Comparison of ENCODE assay signal across 8 mouse cellular contexts in genomic region chr8:123213118-123213772, GRCm38 (mm10). TPM values are rescaled to one million over a fixed set of nuclear protein-coding genes. Genes with fewer than 3 reads are reported as not detected.
DNase-seq lines count a peak whose midpoint lies in the region; ATAC-seq and TF ChIP-seq lines count a peak whose summit lies in the region.

No protein-coding gene starts in this region.

- TF ChIP-seq CTCF in lung, embryonic 14.5 days (IDR thresholded peaks at IDR 0.05; ENCODE audit: low read depth), result no peak

- peaks cover 18% of the 10 kb centered on the region for H3K36me3 ChIP-seq in lung, embryonic 14.5 days (ENCODE audit: insufficient read depth)
- peaks cover 2% of the 10 kb centered on the region; the same call in 1 of the 2 replicates for H3K36me3 ChIP-seq in forebrain, embryonic 11.5 days (ENCODE audit: control insufficient read depth, insufficient read depth, low read length)
- peaks cover 7% of the 10 kb centered on the region for H3K36me3 ChIP-seq in limb, embryonic 11.5 days (ENCODE audit: control insufficient read depth, insufficient read depth, low read length)
- peaks cover 18% of the 10 kb centered on the region for H3K36me3 ChIP-seq in neural tube, embryonic 15.5 days

- H3K4me3 ChIP-seq in lung, embryonic 14.5 days (ENCODE audit: low read depth, low read length), result peak overlapping the region; percentile 93
- peak overlapping the region; percentile 94 for H3K4me3 ChIP-seq in forebrain, embryonic 11.5 days (ENCODE audit: low read depth, low read length)
- H3K4me3 ChIP-seq in limb, embryonic 11.5 days (ENCODE audit: low read depth, low read length), result peak overlapping the region; percentile 79
- H3K4me3 ChIP-seq in neural tube, embryonic 15.5 days (replicated peaks), result peak overlapping the region; percentile 94

- H3K4me1 ChIP-seq in lung, embryonic 14.5 days (ENCODE audit: insufficient read depth), result 0 out of 2 replicates have a peak, but pooled peaks cover 4% of the 10 kb centered on the region
- peaks cover 13% of the 10 kb centered on the region; the same call in 1 of the 2 replicates for H3K4me1 ChIP-seq in forebrain, embryonic 11.5 days (replicated peaks; ENCODE audit: control insufficient read depth, insufficient read depth, low read length)
- peaks cover 10% of the 10 kb centered on the region; the same call in 1 of the 2 replicates for H3K4me1 ChIP-seq in limb, embryonic 11.5 days (ENCODE audit: control insufficient read depth, insufficient read depth, low read length)
- peaks cover 30% of the 10 kb centered on the region for H3K4me1 ChIP-seq in neural tube, embryonic 15.5 days

- no peak; the same call in 1 of the 2 replicates for ATAC-seq in lung, embryonic 14.5 days (ENCODE audit: insufficient read depth)
- ATAC-seq in forebrain, embryonic 11.5 days (replicated peaks; ENCODE audit: low FRiP score), result no peak; the same call in 1 of the 2 replicates
- ATAC-seq in limb, embryonic 11.5 days (ENCODE audit: insufficient number of reproducible peaks, low FRiP score, low TSS enrichment, low read depth), result 0 out of 2 replicates have a peak, but pooled peaks have one; percentile 16
- peak; percentile 16 for ATAC-seq in neural tube, embryonic 15.5 days (ENCODE audit: low FRiP score)

- no peaks in the 10 kb centered on the region for H3K27me3 ChIP-seq in lung, embryonic 14.5 days (ENCODE audit: insufficient read depth, low read length)
- no peaks in the 10 kb centered on the region for H3K27me3 ChIP-seq in forebrain, embryonic 11.5 days (ENCODE audit: control insufficient read depth, insufficient read depth, low read length)
- no peaks in the 10 kb centered on the region for H3K27me3 ChIP-seq in limb, embryonic 11.5 days (ENCODE audit: control insufficient read depth, insufficient read depth, low read length)
- no peaks in the 10 kb centered on the region for H3K27me3 ChIP-seq in neural tube, embryonic 15.5 days (replicated peaks)

- no peaks in the 10 kb centered on the region for H3K9me3 ChIP-seq in lung, embryonic 14.5 days (ENCODE audit: low read depth, low read length)
- H3K9me3 ChIP-seq in forebrain, embryonic 11.5 days (ENCODE audit: control insufficient read depth, low read length), result no peaks in the 10 kb centered on the region
- no peaks in the 10 kb centered on the region for H3K9me3 ChIP-seq in limb, embryonic 11.5 days (ENCODE audit: control insufficient read depth, low read length)
- H3K9me3 ChIP-seq in neural tube, embryonic 15.5 days (replicated peaks), result no peaks in the 10 kb centered on the region

- H3K4me2 ChIP-seq in lung, embryonic 14.5 days, result peak overlapping the region; percentile 96
- H3K4me2 ChIP-seq in forebrain, embryonic 11.5 days (ENCODE audit: low read depth, low read length, severe bottlenecking), result peak overlapping the region; percentile 94
- H3K4me2 ChIP-seq in limb, embryonic 11.5 days (ENCODE audit: low read depth, severe bottlenecking), result peak overlapping the region; percentile 90
- H3K4me2 ChIP-seq in neural tube, embryonic 15.5 days, result peak overlapping the region; percentile 91

- H3K9ac ChIP-seq in lung, embryonic 14.5 days, result peak overlapping the region; percentile 97
- peak overlapping the region; percentile 54 for H3K9ac ChIP-seq in forebrain, embryonic 11.5 days (ENCODE audit: low read length)
- H3K9ac ChIP-seq in limb, embryonic 11.5 days (ENCODE audit: low read length), result peak overlapping the region; percentile 58
- peak overlapping the region; percentile 99 for H3K9ac ChIP-seq in neural tube, embryonic 15.5 days (replicated peaks)

- WGBS in lung, embryonic 14.5 days, result 10% methylated on average over 22 of the region's 22 CpGs
- 24% methylated on average over 22 of the region's 22 CpGs for WGBS in forebrain, embryonic 11.5 days
- WGBS in limb, embryonic 11.5 days, result 14% methylated on average over 22 of the region's 22 CpGs
- 20% methylated on average over 22 of the region's 22 CpGs for WGBS in neural tube, embryonic 15.5 days

- peak overlapping the region; percentile 46; the same call in 1 of the 2 replicates for H3K27ac ChIP-seq in lung, embryonic 14.5 days (ENCODE audit: low read depth)
- H3K27ac ChIP-seq in forebrain, embryonic 11.5 days (ENCODE audit: low read depth, low read length), result peak overlapping the region; percentile 9; the same call in 1 of the 2 replicates
- H3K27ac ChIP-seq in limb, embryonic 11.5 days (replicated peaks; ENCODE audit: low read depth, low read length), result no peak overlapping the region
- H3K27ac ChIP-seq in neural tube, embryonic 15.5 days (replicated peaks), result peak overlapping the region; percentile 66

- DNase-seq in lung, embryonic 14.5 days, result no peak
- no peak for DNase-seq in lung, postnatal 4 days
- no peak for DNase-seq in forebrain, embryonic 11.5 days (ENCODE audit: low spot score)
- no peak for DNase-seq in limb, embryonic 11.5 days (ENCODE audit: low spot score)
- DNase-seq in adipocyte (ENCODE audit: low spot score), result no peak
- no peak for DNase-seq in urinary bladder, postnatal 36 days (ENCODE audit: low spot score in 2 of 2)
- no peak for DNase-seq in kidney, adult 18-20 months

RNA-seq across cellular contexts. Expression of gene Spata33, which starts 0.6 kb away (rescaled TPM):
- 3.1 and 4.8 TPM in 2 replicates for polyA plus RNA-seq in lung, embryonic 14.5 days (2014; fragmentation: Nextera tagmentation; extraction: Ambion mirVana)
- polyA plus RNA-seq in forebrain, embryonic 11.5 days (2014; fragmentation: Nextera tagmentation; extraction: Ambion mirVana), result 5.9 and 6.0 TPM in 2 replicates
- polyA plus RNA-seq in limb, embryonic 11.5 days (2014; fragmentation: Nextera tagmentation; extraction: Ambion mirVana), result 3.3 and 3.4 TPM in 2 replicates
- 6.5 and 6.6 TPM in 2 replicates for polyA plus RNA-seq in neural tube, embryonic 15.5 days (2015; fragmentation: Nextera tagmentation; extraction: Ambion mirVana)

RNA-seq across cellular contexts. Expression of gene Chmp1a, which starts 0.7 kb away (rescaled TPM):
- 102 and 108 TPM in 2 replicates for polyA plus RNA-seq in lung, embryonic 14.5 days (2014; fragmentation: Nextera tagmentation; extraction: Ambion mirVana)
- polyA plus RNA-seq in forebrain, embryonic 11.5 days (2014; fragmentation: Nextera tagmentation; extraction: Ambion mirVana), result 117 and 126 TPM in 2 replicates
- polyA plus RNA-seq in limb, embryonic 11.5 days (2014; fragmentation: Nextera tagmentation; extraction: Ambion mirVana), result 94.4 and 95.1 TPM in 2 replicates
- polyA plus RNA-seq in neural tube, embryonic 15.5 days (2015; fragmentation: Nextera tagmentation; extraction: Ambion mirVana), result 174 and 182 TPM in 2 replicates

RNA-seq across cellular contexts. Expression of gene Cdk10, which starts 11.4 kb away (rescaled TPM):
- polyA plus RNA-seq in lung, embryonic 14.5 days (2014; fragmentation: Nextera tagmentation; extraction: Ambion mirVana), result 33.2 and 36.3 TPM in 2 replicates
- polyA plus RNA-seq in forebrain, embryonic 11.5 days (2014; fragmentation: Nextera tagmentation; extraction: Ambion mirVana), result 36.0 and 36.6 TPM in 2 replicates
- 34.2 and 36.5 TPM in 2 replicates for polyA plus RNA-seq in limb, embryonic 11.5 days (2014; fragmentation: Nextera tagmentation; extraction: Ambion mirVana)
- 42.3 and 44.2 TPM in 2 replicates for polyA plus RNA-seq in neural tube, embryonic 15.5 days (2015; fragmentation: Nextera tagmentation; extraction: Ambion mirVana)

RNA-seq across cellular contexts. Expression of gene Spata2l, which starts 22.8 kb away (rescaled TPM):
- 2.3 and 4.1 TPM in 2 replicates for polyA plus RNA-seq in lung, embryonic 14.5 days (2014; fragmentation: Nextera tagmentation; extraction: Ambion mirVana)
- polyA plus RNA-seq in forebrain, embryonic 11.5 days (2014; fragmentation: Nextera tagmentation; extraction: Ambion mirVana), result 1.8 and 2.0 TPM in 2 replicates
- polyA plus RNA-seq in limb, embryonic 11.5 days (2014; fragmentation: Nextera tagmentation; extraction: Ambion mirVana), result 0.87 and 1.2 TPM in 2 replicates
- polyA plus RNA-seq in neural tube, embryonic 15.5 days (2015; fragmentation: Nextera tagmentation; extraction: Ambion mirVana), result 11.3 and 12.8 TPM in 2 replicates

RNA-seq across cellular contexts. Expression of gene Dpep1, which starts 27.2 kb away (rescaled TPM):
- polyA plus RNA-seq in lung, embryonic 14.5 days (2014; fragmentation: Nextera tagmentation; extraction: Ambion mirVana), result 1.0 and 1.1 TPM in 2 replicates
- 0.81 and 1.5 TPM in 2 replicates for polyA plus RNA-seq in forebrain, embryonic 11.5 days (2014; fragmentation: Nextera tagmentation; extraction: Ambion mirVana)
- 2.9 and 3.1 TPM in 2 replicates for polyA plus RNA-seq in limb, embryonic 11.5 days (2014; fragmentation: Nextera tagmentation; extraction: Ambion mirVana)
- 0.41 and 1.1 TPM in 2 replicates for polyA plus RNA-seq in neural tube, embryonic 15.5 days (2015; fragmentation: Nextera tagmentation; extraction: Ambion mirVana)

Comparison
In these comparisons a context has a peak if more than half of its experiments do, and no peak if none do; other contexts are left out.
1. ATAC-seq: peak in limb, embryonic 11.5 days (single experiment) and neural tube, embryonic 15.5 days (single experiment); none in lung, embryonic 14.5 days (single experiment) and forebrain, embryonic 11.5 days (single experiment).
2. Peak in every context shown above with its lines, with median percentiles within 50 percentile points of each other: H3K4me2 ChIP-seq, H3K4me3 ChIP-seq and H3K9ac ChIP-seq.